8 mouse cellular contexts compared by ENCODE assay signal in genomic region chr13:21221656-21222462, GRCm38 (mm10). TPM values are rescaled to one million over a fixed set of nuclear protein-coding genes. Genes with fewer than 3 reads are reported as not detected.
DNase-seq lines count a peak whose midpoint lies in the region; ATAC-seq and TF ChIP-seq lines count a peak whose summit lies in the region.

No protein-coding gene starts in this region.

- peak; percentile 39; the same call in 1 of the 2 replicates for ATAC-seq in heart, postnatal 0 days (ENCODE audit: insufficient read depth, low read depth)
- peak; percentile 18 for ATAC-seq in Patski
- ATAC-seq in liver, embryonic 12.5 days, result peak; percentile 73
- ATAC-seq in stomach, embryonic 16.5 days (ENCODE audit: insufficient read depth, low FRiP score), result peak; percentile 79

- in situ Hi-C loops in Patski (cut with MboI; ENCODE audit: low pct_unique_long_range_greater_than_20kb), result no loop called here

- CTCF ChIA-PET in Patski (lab: Charles Lee), result interaction anchor here (1.0 to 1.3 kb wide), 2 partner anchors 11 to 21 kb away, joined by 3 read pairs; no protein-coding TSS in a partner anchor

- no peak overlapping the region for H3K9ac ChIP-seq in heart, postnatal 0 days (replicated peaks; ENCODE audit: low read depth, low read length)
- peak overlapping the region; percentile 70 for H3K9ac ChIP-seq in liver, embryonic 12.5 days
- H3K9ac ChIP-seq in stomach, embryonic 16.5 days (ENCODE audit: low read length), result peak overlapping the region; percentile 69

- no peak for DNase-seq in heart, postnatal 0 days (ENCODE audit: low spot score)
- DNase-seq in heart, postnatal 25 days (ENCODE audit: low spot score), result no peak
- DNase-seq in Patski (ENCODE audit: low read depth, low spot score), result no peak
- DNase-seq in forebrain, embryonic 10.5 days (ENCODE audit: extremely low spot score, low spot score), result no peak
- DNase-seq in layer of hippocampus, postnatal 10 days (ENCODE audit: low spot score in 2 of 2), result no peak
- no peak for DNase-seq in adrenal gland, postnatal 36 days

- TF ChIP-seq EP300 in heart, postnatal 0 days (IDR thresholded peaks at IDR 0.05; ENCODE audit: low read depth), result no peak

- 0 out of 2 replicates have a peak, but pooled peaks cover 13% of the 10 kb centered on the region for H3K4me1 ChIP-seq in heart, postnatal 0 days (ENCODE audit: control insufficient read depth, insufficient read depth)
- H3K4me1 ChIP-seq in forebrain, embryonic 10.5 days, result peaks cover 9% of the 10 kb centered on the region; the same call in 1 of the 2 replicates
- H3K4me1 ChIP-seq in liver, embryonic 12.5 days, result peaks cover 25% of the 10 kb centered on the region
- 0 out of 2 replicates have a peak, but pooled peaks cover 3% of the 10 kb centered on the region for H3K4me1 ChIP-seq in stomach, embryonic 16.5 days (ENCODE audit: control insufficient read depth, insufficient read depth, low read length)

- peak overlapping the region; percentile 82 for H3K4me2 ChIP-seq in heart, postnatal 0 days (ENCODE audit: low read depth, low read length)
- peak overlapping the region; percentile 93 for H3K4me2 ChIP-seq in liver, embryonic 12.5 days
- peak overlapping the region; percentile 83 for H3K4me2 ChIP-seq in stomach, embryonic 16.5 days (ENCODE audit: low read depth, low read length)

- TF ChIP-seq CTCF in heart, postnatal 0 days (IDR thresholded peaks at IDR 0.05; ENCODE audit: low read depth), result no peak
- TF ChIP-seq CTCF in Patski (IDR thresholded peaks at IDR 0.05), result no peak

- H3K27ac ChIP-seq in heart, postnatal 0 days (ENCODE audit: low read depth), result no peak overlapping the region
- peak overlapping the region; percentile 88 for H3K27ac ChIP-seq in forebrain, embryonic 10.5 days
- H3K27ac ChIP-seq in liver, embryonic 12.5 days, result no peak overlapping the region
- H3K27ac ChIP-seq in stomach, embryonic 16.5 days (ENCODE audit: low read length), result no peak overlapping the region

- H3K27me3 ChIP-seq in heart, postnatal 0 days (ENCODE audit: control insufficient read depth, insufficient read depth, low read length), result no peaks in the 10 kb centered on the region
- no peaks in the 10 kb centered on the region for H3K27me3 ChIP-seq in Patski
- peaks cover 18% of the 10 kb centered on the region for H3K27me3 ChIP-seq in forebrain, embryonic 10.5 days (ENCODE audit: poor library complexity, severe bottlenecking)
- peaks cover 24% of the 10 kb centered on the region for H3K27me3 ChIP-seq in liver, embryonic 12.5 days (replicated peaks)
- H3K27me3 ChIP-seq in stomach, embryonic 16.5 days (ENCODE audit: control insufficient read depth, insufficient read depth, low read length), result no peaks in the 10 kb centered on the region

- 9% methylated on average over 20 of the region's 20 CpGs for WGBS in heart, postnatal 0 days
- 2% methylated on average over 20 of the region's 20 CpGs for WGBS in forebrain, embryonic 10.5 days
- WGBS in liver, embryonic 12.5 days (ENCODE audit: insufficient replicate concordance), result 6% methylated on average over 20 of the region's 20 CpGs
- 4% methylated on average over 20 of the region's 20 CpGs for WGBS in stomach, embryonic 16.5 days

- POLR2A ChIA-PET in Patski (lab: Charles Lee), result interaction anchor here (0.8 to 1.0 kb wide), 2 partner anchors 21 to 25 kb away, joined by 3 to 4 read pairs; no protein-coding TSS in a partner anchor

- H3K4me3 ChIP-seq in heart, postnatal 0 days (ENCODE audit: low read depth, low read length), result peak overlapping the region; percentile 56
- peak overlapping the region; percentile 62 for H3K4me3 ChIP-seq in forebrain, embryonic 10.5 days
- H3K4me3 ChIP-seq in liver, embryonic 12.5 days, result peak overlapping the region; percentile 70
- peak overlapping the region; percentile 62 for H3K4me3 ChIP-seq in stomach, embryonic 16.5 days (replicated peaks; ENCODE audit: low read length)

- no peaks in the 10 kb centered on the region for H3K9me3 ChIP-seq in heart, postnatal 0 days (replicated peaks; ENCODE audit: control insufficient read depth, low read length)
- H3K9me3 ChIP-seq in forebrain, embryonic 10.5 days, result no peaks in the 10 kb centered on the region
- H3K9me3 ChIP-seq in liver, embryonic 12.5 days (replicated peaks), result no peaks in the 10 kb centered on the region
- H3K9me3 ChIP-seq in stomach, embryonic 16.5 days (replicated peaks; ENCODE audit: control insufficient read depth, low read length), result no peaks in the 10 kb centered on the region

- intact Hi-C loops in heart, postnatal 25 days (cut with DNase I), result no loop called here

- no peaks in the 10 kb centered on the region for H3K36me3 ChIP-seq in heart, postnatal 0 days (replicated peaks; ENCODE audit: control insufficient read depth, insufficient read depth, low read length)
- no peaks in the 10 kb centered on the region for H3K36me3 ChIP-seq in forebrain, embryonic 10.5 days (replicated peaks)
- H3K36me3 ChIP-seq in liver, embryonic 12.5 days, result no peaks in the 10 kb centered on the region
- no peaks in the 10 kb centered on the region for H3K36me3 ChIP-seq in stomach, embryonic 16.5 days (ENCODE audit: control insufficient read depth, insufficient read depth, low read length)

RNA-seq across cellular contexts. Expression of gene Trim27, which starts 42.6 kb away (rescaled TPM):
- 54.7 and 58.2 TPM in 2 replicates for total RNA-seq in heart, postnatal 0 days (2014; rRNA removed; ENCODE audit: low replicate concordance)
- polyA plus RNA-seq in heart, postnatal 0 days (2015; fragmentation: Nextera tagmentation; extraction: Ambion mirVana), result 33.0 and 35.3 TPM in 2 replicates
- total RNA-seq in heart, postnatal 25 days (2021), result 10 to 100 TPM; 18.8 to 19.0 TPM
- polyA plus RNA-seq in Patski (2021), result 57.8 TPM
- polyA plus RNA-seq in forebrain, embryonic 10.5 days (2016; fragmentation: Nextera tagmentation; extraction: Ambion mirVana), result 169 and 173 TPM in 2 replicates
- 129 and 132 TPM in 2 replicates for polyA plus RNA-seq in liver, embryonic 12.5 days (2016; fragmentation: Nextera tagmentation; extraction: Ambion mirVana)
- 84.2 and 84.3 TPM in 2 replicates for polyA plus RNA-seq in stomach, embryonic 16.5 days (2015; fragmentation: Nextera tagmentation; extraction: Ambion mirVana)
- 10 to 100 TPM; 43.6 to 50.7 TPM for total RNA-seq in layer of hippocampus, postnatal 10 days (2021)
- total RNA-seq in adrenal gland, postnatal 36 days (2021), result 10 to 100 TPM; 53.3 to 58.8 TPM

Comparison
In these comparisons a context has a peak if more than half of its experiments do, and no peak if none do; other contexts are left out.
1. ATAC-seq: peak in every context shown above with its lines; median percentile 79 in stomach, embryonic 16.5 days; 73 in liver, embryonic 12.5 days; 39 in heart, postnatal 0 days; 18 in Patski.